Mouse (Mus musculus): ENCODE measurements around the gene Exoc7. TPM values are rescaled to one million over a fixed set of nuclear protein-coding genes. Genes with fewer than 3 reads are reported as not detected.
"Not testable (repeated sequence)": the region's sequence is repeated elsewhere in the genome, so short reads cannot be mapped to it uniquely, and the experiment has no call there.

The Exoc7 gene
- total and polyA plus RNA-seq, 2 experiments from 2014 or later, result 95.3 to 128 TPM

- Histone ChIP-seq H3K4me2 (ENCODE audit: low read depth, low read length) (peak overlapping the region; percentile 54), H3K9ac (replicated peaks; ENCODE audit: low read length) (0 out of 2 replicates have a peak overlapping the region, but pooled peaks have one; percentile 24), H3K9me3 (ENCODE audit: low read length) (no peaks in the 10 kb centered on the region), H3K27me3 (ENCODE audit: insufficient read depth, low read length) (peaks cover 31% of the 10 kb centered on the region), H3K4me1 (ENCODE audit: insufficient read depth, low read length) (peaks cover 8% of the 10 kb centered on the region), H3K36me3 (ENCODE audit: insufficient read depth, low read length) (no peaks in the 10 kb centered on the region), H3K4me3 (ENCODE audit: low read length) (peak overlapping the region; percentile 32), H3K27ac (no peak overlapping the region)
- WGBS, result 2% methylated on average over 18 of the region's 18 CpGs
- ATAC-seq (no peak), DNase-seq (ENCODE audit: low spot score) (no peak)
- no peak for TF ChIP-seq CTCF (IDR thresholded peaks at IDR 0.05; ENCODE audit: low read depth)
These were observed 25.4 kb downstream of the Exoc7 start for GRCm38 (mm10) chr11:116281671-116282070.

- peak; percentile 33 for TF ChIP-seq CTCF (IDR thresholded peaks at IDR 0.05; ENCODE audit: low read depth)
- Histone ChIP-seq H3K4me1 (ENCODE audit: insufficient read depth, low read length) (peaks cover 8% of the 10 kb centered on the region), H3K9me3 (ENCODE audit: low read length) (no peaks in the 10 kb centered on the region), H3K27me3 (ENCODE audit: insufficient read depth, low read length) (peaks cover 31% of the 10 kb centered on the region), H3K27ac (no peak within 1 kb of the TSS), H3K4me2 (ENCODE audit: low read depth, low read length) (peak within 1 kb of the TSS; percentile 54), H3K9ac (replicated peaks; ENCODE audit: low read length) (0 out of 2 replicates have a peak within 1 kb of the TSS, but pooled peaks have one; percentile 24), H3K36me3 (ENCODE audit: insufficient read depth, low read length) (no peaks in the 10 kb centered on the region), H3K4me3 (ENCODE audit: low read length) (peak within 1 kb of the TSS; percentile 32)
- no peak for ATAC-seq
- no peak for DNase-seq (ENCODE audit: low spot score)
- 7% methylated on average over 48 of the region's 48 CpGs for WGBS
These were observed 26.0 kb downstream of the Exoc7 start, which contains the start of gene Galr2 for GRCm38 (mm10) chr11:116280751-116281663. Gene Galr2 (plus strand): TSS chr11:116280939.

- H3K9ac ChIP-seq (replicated peaks; ENCODE audit: low read length); H3K4me3 ChIP-seq (ENCODE audit: low read length); H3K27ac ChIP-seq; H3K36me3 ChIP-seq (ENCODE audit: insufficient read depth, low read length); DNase-seq (ENCODE audit: low spot score); H3K9me3 ChIP-seq (ENCODE audit: low read length); ATAC-seq; H3K4me2 ChIP-seq (ENCODE audit: low read depth, low read length): not testable (repeated sequence)
- H3K27me3 ChIP-seq (ENCODE audit: insufficient read depth, low read length), result peaks cover 18% of the 10 kb centered on the region
- peaks cover 21% of the 10 kb centered on the region for H3K4me1 ChIP-seq (ENCODE audit: insufficient read depth, low read length)
- 93% methylated on average over 1 of the region's 1 CpGs for WGBS
These were observed 29.8 kb downstream of the Exoc7 start for GRCm38 (mm10) chr11:116277184-116277583.

GRCm38 (mm10) chr11:116274045-116274666 lies 32.9 kb downstream of the Exoc7 start, which contains the start of gene Srp68:
Gene Srp68 (minus strand): TSS chr11:116274217.
- peak within 1 kb of the TSS; percentile 93 for H3K27ac ChIP-seq
- peak within 1 kb of the TSS; percentile 91 for H3K9ac ChIP-seq (replicated peaks; ENCODE audit: low read length)
- DNase-seq (ENCODE audit: low spot score), result peak; percentile 97
- peak within 1 kb of the TSS; percentile 96 for H3K4me3 ChIP-seq (ENCODE audit: low read length)
- 2% methylated on average over 32 of the region's 32 CpGs for WGBS
- no peaks in the 10 kb centered on the region for H3K27me3 ChIP-seq (ENCODE audit: insufficient read depth, low read length)
- peaks cover 20% of the 10 kb centered on the region for H3K36me3 ChIP-seq (ENCODE audit: insufficient read depth, low read length)
- H3K4me2 ChIP-seq (ENCODE audit: low read depth, low read length), result peak within 1 kb of the TSS; percentile 90
- peaks cover 13% of the 10 kb centered on the region for H3K4me1 ChIP-seq (ENCODE audit: insufficient read depth, low read length)
- peak; percentile 57 for TF ChIP-seq CTCF (IDR thresholded peaks at IDR 0.05; ENCODE audit: low read depth)
- H3K9me3 ChIP-seq (ENCODE audit: low read length), result no peaks in the 10 kb centered on the region
- peak; percentile 99 for ATAC-seq

- Histone ChIP-seq H3K4me2 (ENCODE audit: low read depth, low read length) (peak overlapping the region; percentile 90), H3K9me3 (ENCODE audit: low read length) (no peaks in the 10 kb centered on the region), H3K36me3 (ENCODE audit: insufficient read depth, low read length) (peaks cover 21% of the 10 kb centered on the region), H3K27ac (peak overlapping the region; percentile 93), H3K9ac (replicated peaks; ENCODE audit: low read length) (peak overlapping the region; percentile 91), H3K27me3 (ENCODE audit: insufficient read depth, low read length) (no peaks in the 10 kb centered on the region), H3K4me1 (ENCODE audit: insufficient read depth, low read length) (peaks cover 13% of the 10 kb centered on the region), H3K4me3 (ENCODE audit: low read length) (peak overlapping the region; percentile 96)
- under 1% methylated on average over 39 of the region's 39 CpGs for WGBS
- no peak for DNase-seq (ENCODE audit: low spot score)
- TF ChIP-seq CTCF (IDR thresholded peaks at IDR 0.05; ENCODE audit: low read depth), result no peak
- peak; percentile 48 for ATAC-seq
These were observed 33.5 kb downstream of the Exoc7 start for GRCm38 (mm10) chr11:116273469-116274044.

GRCm38 (mm10) chr11:116272589-116273468 lies 34.2 kb downstream of the Exoc7 start:
- no peak for TF ChIP-seq CTCF (IDR thresholded peaks at IDR 0.05; ENCODE audit: low read depth)
- H3K27me3 ChIP-seq (ENCODE audit: insufficient read depth, low read length), result no peaks in the 10 kb centered on the region
- peak overlapping the region; percentile 91 for H3K9ac ChIP-seq (replicated peaks; ENCODE audit: low read length)
- no peak for ATAC-seq
- peaks cover 28% of the 10 kb centered on the region for H3K36me3 ChIP-seq (ENCODE audit: insufficient read depth, low read length)
- H3K4me3 ChIP-seq (ENCODE audit: low read length), result peak overlapping the region; percentile 96
- DNase-seq (ENCODE audit: low spot score), result no peak
- H3K27ac ChIP-seq, result no peak overlapping the region
- H3K4me1 ChIP-seq (ENCODE audit: insufficient read depth, low read length), result peaks cover 13% of the 10 kb centered on the region
- H3K9me3 ChIP-seq (ENCODE audit: low read length), result no peaks in the 10 kb centered on the region
- H3K4me2 ChIP-seq (ENCODE audit: low read depth, low read length), result peak overlapping the region; percentile 90
- WGBS, result 64% methylated on average over 12 of the region's 12 CpGs

All from hindbrain, postnatal 0 days (tissue).